Mouse (Mus musculus) limb, embryonic 14.5 days (tissue): ENCODE results near the gene Ubiad1. TPM values are rescaled to one million over a fixed set of nuclear protein-coding genes. Genes with fewer than 3 reads are reported as not detected.

ENCODE experiments used
- ATAC-seq: fragments of 200-750 bp; cut with Nextera tagmentation; 2 replicates; pipeline ENCODE4 v1.8.0; 2017; ENCODE audit warnings: low read depth, moderate number of reproducible peaks, moderate TSS enrichment; ENCODE audit not compliant: low FRiP score
- DNase-seq: peaks from one replicate; pipeline ENCODE4 v3.0.0-alpha.2; 2015; ENCODE audit warnings: low spot score
- H3K27ac ChIP-seq: fragments of 300-500 bp; sonication (generic); replicated peaks from 2 replicates; pipeline ENCODE4 v1.5.1; 2014; ENCODE audit warnings: low read depth, mild to moderate bottlenecking, low read length, moderate library complexity, mixed read lengths
- H3K27me3 ChIP-seq: fragments of 300-500 bp; sonication (generic); 2 replicates; pipeline ENCODE4 v1.6.1; 2014; ENCODE audit warnings: low read length, mixed read lengths; ENCODE audit not compliant: control insufficient read depth, insufficient read depth
- H3K36me3 ChIP-seq: fragments of 300-500 bp; sonication (generic); 2 replicates; pipeline ENCODE4 v1.6.1; 2014; ENCODE audit warnings: mild to moderate bottlenecking, low read length, moderate library complexity, mixed read lengths; ENCODE audit not compliant: control insufficient read depth, insufficient read depth
- H3K4me1 ChIP-seq: fragments of 300-500 bp; sonication (generic); 2 replicates; pipeline ENCODE4 v1.6.1; 2014; ENCODE audit warnings: antibody characterized with exemption, low read length, mixed read lengths; ENCODE audit not compliant: control insufficient read depth, insufficient read depth
- H3K4me2 ChIP-seq: fragments of 300-500 bp; sonication (generic); replicated peaks from 2 replicates; pipeline ENCODE4 v1.6.1; 2014; ENCODE audit warnings: low read depth, mild to moderate bottlenecking, low read length, moderate library complexity; ENCODE audit not compliant: severe bottlenecking
- H3K4me3 ChIP-seq: fragments of 300-500 bp; sonication (generic); replicated peaks from 2 replicates; pipeline ENCODE4 v1.5.1; 2014; ENCODE audit warnings: low read length
- H3K9ac ChIP-seq: fragments of 300-500 bp; sonication (generic); 2 replicates; pipeline ENCODE4 v1.6.1; 2014; ENCODE audit warnings: mild to moderate bottlenecking, low read depth, low read length, moderate library complexity; ENCODE audit not compliant: severe bottlenecking
- H3K9me3 ChIP-seq: fragments of 300-500 bp; sonication (generic); 2 replicates; pipeline ENCODE4 v1.6.1; 2016; ENCODE audit warnings: low read length; ENCODE audit not compliant: control insufficient read depth
- POLR2A ChIP-seq: fragments of 200-500 bp; IDR thresholded peaks from 2 replicates; pipeline ENCODE4 v1.8.0; 2012; ENCODE audit warnings: inconsistent platforms, mild to moderate bottlenecking, moderate library complexity, borderline replicate concordance; ENCODE audit not compliant: insufficient read depth, insufficient read length; ENCODE audit errors: extremely low read depth
- WGBS: fragments of 180-500 bp; shearing (Covaris S2); extraction: QIAGEN DNeasy Blood & Tissue Kit; methylation state at CpG from one replicate; pipeline ENCODE4 v1.1.7; 2014; 5-methylcytosine and 5-hydroxymethylcytosine counted together
- polyA plus RNA-seq, 2 experiments: library from polyadenylated mRNA; depleted of rRNA in 1 of 2; stranded (reverse) in 1 of 2; unstranded in 1 of 2; fragments of >200 nt; fragmentation: Nextera tagmentation in 1 of 2; extraction: Ambion mirVana in 1 of 2; gene quantifications; 2 replicates each; pipeline versions ENCODE4 v1.2.1 to v1.2.3; 2012 to 2014

The Ubiad1 gene
- polyA plus RNA-seq, 2 experiments: 14.0 to 15.0 TPM

GRCm38 (mm10) chr4:148430880-148431519, 13.6 kb downstream of the Ubiad1 start:
- ATAC-seq (no peak), DNase-seq (no peak)
- Histone ChIP-seq H3K4me1 (peaks cover 3% of the 10 kb centered on the region; the same call in 1 of the 2 replicates), H3K4me3 (no peak overlapping the region), H3K9me3 (no peaks in the 10 kb centered on the region), H3K9ac (no peak overlapping the region), H3K4me2 (no peak overlapping the region), H3K27me3 (no peaks in the 10 kb centered on the region), H3K27ac (no peak overlapping the region), H3K36me3 (peaks cover 10% of the 10 kb centered on the region)
- TF ChIP-seq POLR2A: no peak
- 63% methylated on average over 11 of the region's 11 CpGs for WGBS

GRCm38 (mm10) chr4:148429686-148430085, 14.9 kb downstream of the Ubiad1 start:
- peak; percentile 62; the same call in 1 of the 2 replicates for ATAC-seq
- no peak overlapping the region for H3K4me3 ChIP-seq
- TF ChIP-seq POLR2A: no peak
- H3K4me2 ChIP-seq: no peak overlapping the region
- peak; percentile 77 for DNase-seq
- no peak overlapping the region for H3K9ac ChIP-seq
- no peaks in the 10 kb centered on the region for H3K9me3 ChIP-seq
- no peak overlapping the region for H3K27ac ChIP-seq
- no peaks in the 10 kb centered on the region for H3K27me3 ChIP-seq
- peaks cover 3% of the 10 kb centered on the region; the same call in 1 of the 2 replicates for H3K4me1 ChIP-seq
- 0 out of 2 replicates have a peak, but pooled peaks cover 4% of the 10 kb centered on the region for H3K36me3 ChIP-seq
- 16% methylated on average over 6 of the region's 6 CpGs for WGBS

GRCm38 (mm10) chr4:148429121-148429520, 15.4 kb downstream of the Ubiad1 start:
- 0 out of 2 replicates have a peak, but pooled peaks cover 4% of the 10 kb centered on the region for H3K36me3 ChIP-seq
- H3K4me2 ChIP-seq: no peak overlapping the region
- ATAC-seq: no peak
- 81% methylated on average over 11 of the region's 11 CpGs for WGBS
- no peak overlapping the region for H3K27ac ChIP-seq
- H3K27me3 ChIP-seq: no peaks in the 10 kb centered on the region
- DNase-seq: no peak
- no peaks in the 10 kb centered on the region for H3K9me3 ChIP-seq
- H3K9ac ChIP-seq: no peak overlapping the region
- no peak overlapping the region for H3K4me3 ChIP-seq
- peaks cover 3% of the 10 kb centered on the region; the same call in 1 of the 2 replicates for H3K4me1 ChIP-seq
- TF ChIP-seq POLR2A: no peak

GRCm38 (mm10) chr4:148428544-148428943, 16.0 kb downstream of the Ubiad1 start:
- no peak overlapping the region for H3K9ac ChIP-seq
- DNase-seq (no peak), ATAC-seq (no peak)
- TF ChIP-seq POLR2A: no peak
- H3K36me3 ChIP-seq: 0 out of 2 replicates have a peak, but pooled peaks cover 4% of the 10 kb centered on the region
- 84% methylated on average over 5 of the region's 5 CpGs for WGBS
- H3K27me3 ChIP-seq: no peaks in the 10 kb centered on the region
- H3K4me2 ChIP-seq: no peak overlapping the region
- peaks cover 3% of the 10 kb centered on the region; the same call in 1 of the 2 replicates for H3K4me1 ChIP-seq
- no peak overlapping the region for H3K4me3 ChIP-seq
- H3K9me3 ChIP-seq: no peaks in the 10 kb centered on the region
- H3K27ac ChIP-seq: no peak overlapping the region

GRCm38 (mm10) chr4:148426950-148427850, 17.4 kb downstream of the Ubiad1 start:
- no peaks in the 10 kb centered on the region for H3K9me3 ChIP-seq
- no peak for ATAC-seq
- H3K9ac ChIP-seq: no peak overlapping the region
- no peaks in the 10 kb centered on the region for H3K27me3 ChIP-seq
- 0 out of 2 replicates have a peak, but pooled peaks cover under 1% of the 10 kb centered on the region for H3K36me3 ChIP-seq
- H3K4me1 ChIP-seq: peaks cover 3% of the 10 kb centered on the region; the same call in 1 of the 2 replicates
- H3K4me3 ChIP-seq: no peak overlapping the region
- TF ChIP-seq POLR2A: no peak
- DNase-seq: no peak
- no peak overlapping the region for H3K4me2 ChIP-seq
- WGBS: 54% methylated on average over 10 of the region's 10 CpGs
- no peak overlapping the region for H3K27ac ChIP-seq
